Mouse (Mus musculus) sigmoid colon, adult 10 weeks (tissue): ENCODE measurements around the gene Mybphl. TPM values are rescaled to one million over a fixed set of nuclear protein-coding genes. Genes with fewer than 3 reads are reported as not detected.

Experiments
- polyA plus RNA-seq: library from polyadenylated mRNA; stranded (reverse); fragments of 350-450 nt; fragmentation: Illumina TruSeq; extraction: RNeasy Lipid Tissue Mini Kit (QIAGEN cat#74804); gene quantifications from one replicate; pipeline ENCODE4 v1.2.3, GENCODE M21; 2014; ENCODE audit warnings: low read depth, low replicate concordance

The Mybphl gene
- polyA plus RNA-seq = not detected

DNA sequence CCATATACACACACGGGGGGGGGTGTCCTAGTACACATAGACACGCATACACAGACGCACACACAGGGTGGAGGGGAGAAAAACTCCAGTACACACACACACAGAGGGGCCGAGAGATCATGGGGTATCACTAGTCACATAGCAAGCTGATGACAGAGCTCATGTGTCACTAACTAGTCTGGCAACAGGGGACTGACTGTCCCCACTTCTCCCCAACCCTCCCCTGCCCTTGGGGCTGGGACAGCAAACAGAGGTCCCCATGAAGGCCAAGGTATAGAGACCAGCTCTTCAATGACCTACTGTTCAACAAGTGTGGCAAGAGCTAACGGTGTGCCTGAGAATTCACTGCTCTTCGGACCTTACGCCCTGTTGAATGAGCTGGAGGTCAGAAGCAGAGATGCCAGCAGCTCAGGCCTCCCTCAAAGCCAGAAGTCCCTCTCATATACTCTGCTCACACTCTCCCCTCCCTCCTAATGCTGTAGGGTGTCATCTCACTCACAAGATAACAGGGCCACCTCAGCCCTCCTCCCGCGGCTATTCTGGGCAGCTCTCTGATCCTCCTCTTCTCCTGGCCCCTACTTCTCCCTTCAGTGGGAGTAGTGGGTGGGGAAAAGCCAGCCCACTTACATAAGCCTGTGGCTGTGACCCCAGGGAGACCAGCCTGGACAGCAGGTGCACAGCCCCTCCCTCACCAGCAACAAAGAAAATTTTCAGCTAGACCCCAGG is at the start of gene Mybphl:
Gene Mybphl, plus strand, starts transcription at position 642 of the 726 bp plus-strand sequence.

GRCm38 (mm10) chr3:108383485-108384354 is 19.0 kb downstream of the Mybphl start, which contains the start of gene Psrc1:
Gene Psrc1, plus strand, starts transcription at chr3:108383839.

GRCm38 (mm10) chr3:108414857-108415830 is 50.4 kb downstream of the Mybphl start, which contains the start of gene Celsr2:
Gene Celsr2, minus strand, starts transcription at chr3:108415552.

Other genes starting within 250 kb of the Mybphl start
- gene Gnai3, start 218.8 kb upstream of the Mybphl start, polyA plus RNA-seq = 306 TPM
- gene Gpr61, start 210.0 kb upstream of the Mybphl start, polyA plus RNA-seq = 0.16 TPM
- 7.9 TPM for gene Amigo1, start 178.6 kb upstream of the Mybphl start, polyA plus RNA-seq
- 12.4 TPM for gene Cyb561d1, start 163.7 kb upstream of the Mybphl start, polyA plus RNA-seq
- gene Atxn7l2, start 154.0 kb upstream of the Mybphl start, polyA plus RNA-seq = 0.91 TPM
- 0.19 TPM for gene Sypl2, start 138.3 kb upstream of the Mybphl start, polyA plus RNA-seq
- 94.0 TPM for gene Psma5, start 108.0 kb upstream of the Mybphl start, polyA plus RNA-seq
- gene Sort1, start 80.8 kb upstream of the Mybphl start, polyA plus RNA-seq = 149 TPM
- gene Psrc1, start 18.9 kb downstream of the Mybphl start, polyA plus RNA-seq = 0.91 TPM
- 0.32 TPM for gene Celsr2, start 50.6 kb downstream of the Mybphl start, polyA plus RNA-seq
- 14.4 TPM for gene Sars, start 80.3 kb downstream of the Mybphl start, polyA plus RNA-seq
- not detected for gene 1700013F07Rik, start 169.2 kb downstream of the Mybphl start, polyA plus RNA-seq
- 79.2 TPM for gene 5330417C22Rik, start 171.6 kb downstream of the Mybphl start, polyA plus RNA-seq
- 113 TPM for gene Tmem167b, start 197.6 kb downstream of the Mybphl start, polyA plus RNA-seq
- gene Taf13, start 206.8 kb downstream of the Mybphl start, polyA plus RNA-seq = 78.7 TPM
- gene Wdr47, start 226.4 kb downstream of the Mybphl start, polyA plus RNA-seq = 31.5 TPM